Mouse (Mus musculus): ENCODE results near the gene Sdf2l1. TPM values are rescaled to one million over a fixed set of nuclear protein-coding genes. Genes with fewer than 3 reads are reported as not detected.

The Sdf2l1 gene
- polyA plus RNA-seq, 1 experiment from 2014 or later, result 23.2 TPM

GRCm38 (mm10) chr16:17104600-17104999 is 27.6 kb downstream of the Sdf2l1 start:
- H3K27me3 ChIP-seq (ENCODE audit: control insufficient read depth, insufficient read depth, low read length), result no peaks in the 10 kb centered on the region
- H3K9ac ChIP-seq (replicated peaks; ENCODE audit: low read length), result no peak overlapping the region
- ATAC-seq (ENCODE audit: low FRiP score, low TSS enrichment) (no peak), DNase-seq (no peak)
- no peaks in the 10 kb centered on the region for H3K9me3 ChIP-seq (ENCODE audit: control insufficient read depth, low read length)
- H3K27ac ChIP-seq (replicated peaks; ENCODE audit: low read depth, low read length), result no peak overlapping the region
- peaks cover 74% of the 10 kb centered on the region for H3K36me3 ChIP-seq (ENCODE audit: control insufficient read depth, insufficient read depth, low read length)
- 91% methylated on average over 4 of the region's 4 CpGs for whole genome bisulfite sequencing
- H3K4me3 ChIP-seq (replicated peaks; ENCODE audit: low read depth, low read length), result no peak overlapping the region
- H3K4me1 ChIP-seq (ENCODE audit: control insufficient read depth, insufficient read depth, low read length), result no peaks in the 10 kb centered on the region
- H3K4me2 ChIP-seq (ENCODE audit: low read length), result no peak overlapping the region

GRCm38 (mm10) chr16:17102630-17103220 is 29.5 kb downstream of the Sdf2l1 start:
- no peak overlapping the region for H3K4me3 ChIP-seq (replicated peaks; ENCODE audit: low read depth, low read length)
- ATAC-seq (ENCODE audit: low FRiP score, low TSS enrichment) (no peak), DNase-seq (peak; percentile 40)
- WGBS, result 69% methylated on average over 7 of the region's 7 CpGs
- no peaks in the 10 kb centered on the region for H3K9me3 ChIP-seq (ENCODE audit: control insufficient read depth, low read length)
- H3K27me3 ChIP-seq (ENCODE audit: control insufficient read depth, insufficient read depth, low read length), result no peaks in the 10 kb centered on the region
- H3K4me2 ChIP-seq (ENCODE audit: low read length), result no peak overlapping the region
- H3K9ac ChIP-seq (replicated peaks; ENCODE audit: low read length), result no peak overlapping the region
- H3K4me1 ChIP-seq (ENCODE audit: control insufficient read depth, insufficient read depth, low read length), result no peaks in the 10 kb centered on the region
- H3K36me3 ChIP-seq (ENCODE audit: control insufficient read depth, insufficient read depth, low read length), result peaks cover 84% of the 10 kb centered on the region
- H3K27ac ChIP-seq (replicated peaks; ENCODE audit: low read depth, low read length), result no peak overlapping the region

GRCm38 (mm10) chr16:17096938-17097337 is 35.2 kb downstream of the Sdf2l1 start:
- no peak overlapping the region for H3K4me2 ChIP-seq (ENCODE audit: low read length)
- 96% methylated on average over 3 of the region's 3 CpGs for WGBS
- H3K27ac ChIP-seq (replicated peaks; ENCODE audit: low read depth, low read length), result no peak overlapping the region
- no peak for DNase-seq
- no peak overlapping the region for H3K4me3 ChIP-seq (replicated peaks; ENCODE audit: low read depth, low read length)
- ATAC-seq (ENCODE audit: low FRiP score, low TSS enrichment), result no peak
- H3K9me3 ChIP-seq (ENCODE audit: control insufficient read depth, low read length), result no peaks in the 10 kb centered on the region
- H3K27me3 ChIP-seq (ENCODE audit: control insufficient read depth, insufficient read depth, low read length), result no peaks in the 10 kb centered on the region
- no peak overlapping the region for H3K9ac ChIP-seq (replicated peaks; ENCODE audit: low read length)
- H3K36me3 ChIP-seq (ENCODE audit: control insufficient read depth, insufficient read depth, low read length), result peaks cover 85% of the 10 kb centered on the region
- H3K4me1 ChIP-seq (ENCODE audit: control insufficient read depth, insufficient read depth, low read length), result no peaks in the 10 kb centered on the region

- H3K36me3 ChIP-seq (ENCODE audit: control insufficient read depth, insufficient read depth, low read length), result peaks cover 99% of the 10 kb centered on the region
- 0 out of 2 replicates have a peak, but pooled peaks have one; percentile 11 for ATAC-seq (ENCODE audit: low FRiP score, low TSS enrichment)
- H3K4me3 ChIP-seq (replicated peaks; ENCODE audit: low read depth, low read length), result no peak overlapping the region
- WGBS, result 71% methylated on average over 3 of the region's 3 CpGs
- H3K9me3 ChIP-seq (ENCODE audit: control insufficient read depth, low read length), result no peaks in the 10 kb centered on the region
- no peak overlapping the region for H3K9ac ChIP-seq (replicated peaks; ENCODE audit: low read length)
- peak; percentile 46 for DNase-seq
- no peaks in the 10 kb centered on the region for H3K4me1 ChIP-seq (ENCODE audit: control insufficient read depth, insufficient read depth, low read length)
- H3K4me2 ChIP-seq (ENCODE audit: low read length), result no peak overlapping the region
- H3K27ac ChIP-seq (replicated peaks; ENCODE audit: low read depth, low read length), result no peak overlapping the region
- H3K27me3 ChIP-seq (ENCODE audit: control insufficient read depth, insufficient read depth, low read length), result no peaks in the 10 kb centered on the region
Observed at GRCm38 (mm10) chr16:17088346-17088745, 43.8 kb downstream of the Sdf2l1 start.

- peaks cover 97% of the 10 kb centered on the region for H3K36me3 ChIP-seq (ENCODE audit: control insufficient read depth, insufficient read depth, low read length)
- WGBS, result 77% methylated on average over 13 of the region's 13 CpGs
- no peak overlapping the region for H3K9ac ChIP-seq (replicated peaks; ENCODE audit: low read length)
- H3K4me2 ChIP-seq (ENCODE audit: low read length), result no peak overlapping the region
- no peaks in the 10 kb centered on the region for H3K9me3 ChIP-seq (ENCODE audit: control insufficient read depth, low read length)
- ATAC-seq (ENCODE audit: low FRiP score, low TSS enrichment) (no peak), DNase-seq (no peak)
- H3K27ac ChIP-seq (replicated peaks; ENCODE audit: low read depth, low read length), result no peak overlapping the region
- no peak overlapping the region for H3K4me3 ChIP-seq (replicated peaks; ENCODE audit: low read depth, low read length)
- H3K4me1 ChIP-seq (ENCODE audit: control insufficient read depth, insufficient read depth, low read length), result no peaks in the 10 kb centered on the region
- no peaks in the 10 kb centered on the region for H3K27me3 ChIP-seq (ENCODE audit: control insufficient read depth, insufficient read depth, low read length)
Observed at GRCm38 (mm10) chr16:17086669-17087193, 45.5 kb downstream of the Sdf2l1 start.

- H3K4me3 ChIP-seq (replicated peaks; ENCODE audit: low read depth, low read length), result no peak overlapping the region
- H3K27ac ChIP-seq (replicated peaks; ENCODE audit: low read depth, low read length), result no peak overlapping the region
- 94% methylated on average over 3 of the region's 3 CpGs for WGBS
- peaks cover 97% of the 10 kb centered on the region for H3K36me3 ChIP-seq (ENCODE audit: control insufficient read depth, insufficient read depth, low read length)
- H3K9ac ChIP-seq (replicated peaks; ENCODE audit: low read length), result no peak overlapping the region
- no peaks in the 10 kb centered on the region for H3K4me1 ChIP-seq (ENCODE audit: control insufficient read depth, insufficient read depth, low read length)
- H3K9me3 ChIP-seq (ENCODE audit: control insufficient read depth, low read length), result no peaks in the 10 kb centered on the region
- H3K27me3 ChIP-seq (ENCODE audit: control insufficient read depth, insufficient read depth, low read length), result no peaks in the 10 kb centered on the region
- ATAC-seq (ENCODE audit: low FRiP score, low TSS enrichment) (no peak), DNase-seq (no peak)
- H3K4me2 ChIP-seq (ENCODE audit: low read length), result no peak overlapping the region
Observed at GRCm38 (mm10) chr16:17086241-17086640, 45.9 kb downstream of the Sdf2l1 start.

GRCm38 (mm10) chr16:17085636-17086035 is 46.5 kb downstream of the Sdf2l1 start:
- ATAC-seq (ENCODE audit: low FRiP score, low TSS enrichment), result no peak
- 94% methylated on average over 4 of the region's 4 CpGs for WGBS
- Histone ChIP-seq H3K4me1 (ENCODE audit: control insufficient read depth, insufficient read depth, low read length) (no peaks in the 10 kb centered on the region), H3K27me3 (ENCODE audit: control insufficient read depth, insufficient read depth, low read length) (no peaks in the 10 kb centered on the region), H3K9ac (replicated peaks; ENCODE audit: low read length) (no peak overlapping the region), H3K27ac (replicated peaks; ENCODE audit: low read depth, low read length) (no peak overlapping the region), H3K36me3 (ENCODE audit: control insufficient read depth, insufficient read depth, low read length) (peaks cover 94% of the 10 kb centered on the region), H3K9me3 (ENCODE audit: control insufficient read depth, low read length) (no peaks in the 10 kb centered on the region), H3K4me3 (replicated peaks; ENCODE audit: low read depth, low read length) (no peak overlapping the region), H3K4me2 (ENCODE audit: low read length) (no peak overlapping the region)
- DNase-seq, result no peak

GRCm38 (mm10) chr16:17082121-17082792 is 49.9 kb downstream of the Sdf2l1 start:
- ATAC-seq (ENCODE audit: low FRiP score, low TSS enrichment), result no peak
- Histone ChIP-seq H3K9me3 (ENCODE audit: control insufficient read depth, low read length) (no peaks in the 10 kb centered on the region), H3K4me2 (ENCODE audit: low read length) (no peak overlapping the region), H3K27ac (replicated peaks; ENCODE audit: low read depth, low read length) (no peak overlapping the region), H3K27me3 (ENCODE audit: control insufficient read depth, insufficient read depth, low read length) (no peaks in the 10 kb centered on the region), H3K9ac (replicated peaks; ENCODE audit: low read length) (no peak overlapping the region), H3K36me3 (ENCODE audit: control insufficient read depth, insufficient read depth, low read length) (peaks cover 86% of the 10 kb centered on the region), H3K4me1 (ENCODE audit: control insufficient read depth, insufficient read depth, low read length) (no peaks in the 10 kb centered on the region), H3K4me3 (replicated peaks; ENCODE audit: low read depth, low read length) (no peak overlapping the region)
- DNase-seq, result no peak
- 89% methylated on average over 6 of the region's 6 CpGs for WGBS
